Mouse (Mus musculus): ENCODE measurements at regions not wholly inside any gene's neighbourhood (a gene's known extent, or its start where the extent isn't known, plus 50 kb on each side); places are given as distances from the start of the nearest gene placed in this dataset.

- no peak for ATAC-seq (ENCODE audit: low TSS enrichment)
Measured at GRCm38 (mm10) chr3:129038877-129039276, 160.8 kb upstream of the Pitx2 start.

DNA sequence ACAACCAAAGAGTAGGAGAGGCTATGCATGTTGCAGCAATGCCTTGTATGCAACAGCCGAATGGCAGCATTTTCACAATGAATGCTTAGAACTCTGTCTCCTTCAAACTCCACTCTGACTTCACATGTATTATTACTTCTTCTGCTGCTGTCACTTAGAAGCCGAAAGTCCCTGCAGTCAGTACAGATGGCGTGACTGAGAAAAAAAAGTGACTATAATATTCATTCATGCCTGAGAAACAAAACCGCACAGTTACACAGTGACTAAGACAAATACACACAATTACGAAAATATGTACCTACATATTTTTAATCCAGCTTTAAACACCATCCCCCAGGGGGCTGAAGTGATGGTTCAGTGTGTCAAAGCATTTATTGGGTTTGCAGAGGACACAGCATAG is 154.8 kb upstream of the Pitx2 start:
- ATAC-seq (ENCODE audit: low TSS enrichment) = no peak

DNA sequence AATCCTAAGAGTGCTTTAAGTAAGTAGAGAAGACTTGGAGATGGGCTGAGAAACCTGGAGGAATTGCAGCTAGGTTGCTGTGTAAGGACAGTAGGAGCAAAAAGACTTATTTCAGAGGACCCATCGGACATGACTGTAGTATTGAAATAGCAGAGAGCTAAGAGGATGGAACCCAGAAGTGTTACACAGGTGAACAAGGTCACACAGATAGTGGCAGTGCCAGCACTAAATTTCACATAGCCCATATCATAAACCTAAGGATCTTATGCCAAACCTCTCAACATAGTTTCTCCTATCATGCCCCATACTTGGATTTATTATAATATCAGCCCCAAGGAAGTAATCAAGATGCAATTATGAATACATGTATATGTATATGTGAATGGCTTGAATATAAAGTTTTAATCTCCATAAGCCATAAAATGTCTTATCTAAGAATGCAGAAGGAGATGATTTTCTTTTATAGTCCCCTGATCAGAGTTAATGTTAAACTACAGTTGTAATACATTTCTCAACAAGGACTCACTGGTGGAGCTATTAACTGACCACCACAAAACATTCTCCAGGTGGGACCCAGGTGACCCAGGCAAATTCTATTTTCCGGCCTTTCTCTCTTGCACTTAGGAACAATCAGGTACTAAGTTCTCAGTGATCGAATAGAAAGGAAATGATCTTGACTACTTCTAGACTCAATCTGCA is 149.6 kb upstream of the Pitx2 start:
- no peak for ATAC-seq (ENCODE audit: low TSS enrichment)

DNA sequence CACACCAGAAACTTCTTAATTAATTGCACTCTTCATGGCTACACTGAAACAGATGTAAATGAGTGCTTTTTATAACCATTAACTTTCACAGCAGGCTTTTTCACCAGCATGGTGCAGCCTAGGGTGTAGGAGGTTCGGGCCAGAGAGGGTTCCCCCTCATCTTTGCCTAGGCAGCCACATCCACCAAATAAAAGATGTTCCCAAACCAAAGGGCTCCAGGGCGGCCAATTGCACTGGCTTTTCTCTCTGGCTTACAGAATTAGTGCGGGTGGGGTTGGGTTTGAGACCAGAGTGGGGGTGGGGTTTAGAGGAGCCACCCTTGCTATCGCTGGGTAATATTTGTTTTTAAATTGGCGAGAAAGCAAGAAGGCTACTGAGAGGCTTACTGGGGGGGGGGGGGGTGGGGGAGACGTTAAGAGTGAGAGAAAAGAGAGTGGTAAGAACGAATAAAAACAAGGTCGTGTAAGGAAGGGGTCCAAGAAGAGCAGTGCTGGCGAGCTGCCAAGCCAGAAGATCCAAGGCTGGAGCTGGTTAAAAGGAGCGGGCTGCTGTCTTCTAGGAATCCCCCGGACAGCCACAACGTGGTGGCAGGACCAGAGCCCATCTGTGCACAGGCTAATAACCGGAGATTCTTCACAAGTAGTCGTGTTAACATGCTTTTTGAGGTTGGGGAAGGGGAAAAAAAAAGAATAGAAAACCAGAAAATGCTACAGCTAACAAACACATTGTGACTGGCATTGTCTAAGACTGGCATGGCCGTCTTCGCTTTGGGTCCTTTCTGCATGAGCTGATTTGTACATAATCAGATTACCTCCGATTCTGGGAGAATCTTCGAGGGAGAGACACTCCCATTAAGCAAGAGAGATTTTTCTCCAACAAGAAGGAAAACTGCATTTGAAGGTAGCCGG is 134.0 kb upstream of the Pitx2 start:
- ATAC-seq (ENCODE audit: low TSS enrichment) = no peak

- no peak for ATAC-seq (ENCODE audit: low TSS enrichment)
Measured at GRCm38 (mm10) chr3:129069676-129070075, 130.0 kb upstream of the Pitx2 start.

GRCm38 (mm10) chr3:129070521-129070933 is 129.2 kb upstream of the Pitx2 start:
- no peak for ATAC-seq (ENCODE audit: low TSS enrichment)

DNA sequence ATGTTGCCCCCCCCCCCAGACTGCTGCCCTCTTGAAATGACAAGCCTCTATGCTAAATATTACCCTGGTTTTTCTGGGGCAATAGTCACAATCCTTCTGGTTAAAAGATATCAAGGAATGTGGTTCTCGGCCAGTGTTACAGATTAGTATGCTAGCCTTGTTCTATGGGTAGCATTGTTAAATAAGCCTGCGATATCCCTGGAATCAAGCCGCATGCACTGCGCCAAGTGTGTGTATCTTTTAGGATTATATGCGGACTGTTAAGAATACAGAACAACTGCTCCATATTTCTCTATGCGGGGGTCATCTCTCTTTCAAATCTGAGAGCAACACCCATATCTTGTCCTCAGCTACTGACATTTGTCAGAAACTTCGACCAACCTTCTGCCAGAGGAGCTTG is 128.7 kb upstream of the Pitx2 start:
- no peak for ATAC-seq (ENCODE audit: low TSS enrichment)

DNA sequence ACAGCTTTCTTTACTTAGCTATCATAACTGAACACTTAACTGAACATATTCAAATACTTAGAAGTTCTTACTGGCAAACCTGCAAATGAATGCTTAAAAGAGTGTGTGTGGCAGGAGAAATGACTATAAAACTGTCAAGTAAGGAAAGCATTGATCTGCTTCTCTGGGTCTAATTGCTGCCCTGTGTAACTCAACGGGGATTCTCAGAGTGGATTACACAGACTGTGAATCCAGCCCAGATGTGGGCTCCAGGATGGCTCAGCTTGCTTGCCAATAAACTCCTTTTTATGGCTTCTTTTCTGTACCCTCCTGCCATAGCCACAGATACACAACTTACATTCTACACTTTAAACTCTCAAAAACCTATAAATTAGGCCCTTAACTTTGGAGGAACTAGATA is 123.3 kb upstream of the Pitx2 start:
- ATAC-seq (ENCODE audit: low TSS enrichment) = no peak

GRCm38 (mm10) chr3:129103786-129104440 is 95.8 kb upstream of the Pitx2 start:
- ATAC-seq (ENCODE audit: low TSS enrichment) = no peak

- ATAC-seq (ENCODE audit: low TSS enrichment) = no peak
Measured at GRCm38 (mm10) chr3:129104811-129105210, 94.9 kb upstream of the Pitx2 start.

DNA sequence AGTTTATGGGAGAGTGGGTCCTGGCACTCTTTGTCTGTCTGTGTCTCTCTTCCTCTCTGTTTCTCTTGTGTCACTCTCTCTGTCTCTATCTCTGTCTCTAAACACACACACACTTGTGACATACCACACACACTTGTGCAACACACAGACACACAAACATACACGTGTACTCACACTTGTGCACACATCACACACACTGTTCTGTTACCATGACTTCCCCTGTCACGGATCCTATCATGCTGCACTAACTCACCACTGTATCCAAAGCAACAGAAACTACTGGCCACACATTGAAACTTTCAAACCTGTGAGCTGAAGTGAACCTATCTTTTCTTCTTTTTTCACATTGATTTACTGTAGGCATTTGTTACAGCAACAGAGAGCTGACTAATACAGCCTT is 93.5 kb upstream of the Pitx2 start:
- ATAC-seq (ENCODE audit: low TSS enrichment) = no peak

DNA sequence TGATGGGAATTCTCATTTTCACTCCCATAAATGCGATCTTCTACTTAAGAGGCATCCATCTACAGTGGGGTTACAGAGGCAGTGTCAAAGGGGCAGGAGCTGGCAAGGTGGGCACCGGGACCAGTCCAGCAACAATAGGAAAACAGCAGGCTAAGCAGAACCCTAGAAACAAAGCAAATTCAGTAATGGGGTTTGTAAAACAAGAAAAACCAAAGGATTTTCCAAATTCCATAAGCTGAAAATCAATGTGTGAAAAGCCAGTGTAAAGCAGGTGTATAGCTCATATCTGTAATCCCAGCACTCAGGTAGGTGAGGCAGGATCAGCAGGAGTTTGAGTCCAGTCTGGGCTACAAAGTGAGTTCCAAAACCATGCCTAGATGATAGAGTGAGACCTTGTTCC is 69.2 kb upstream of the Pitx2 start:
- ATAC-seq (ENCODE audit: low TSS enrichment) = no peak

- ATAC-seq (ENCODE audit: low TSS enrichment) = no peak
Measured at GRCm38 (mm10) chr3:129131140-129131539, 68.5 kb upstream of the Pitx2 start.

DNA sequence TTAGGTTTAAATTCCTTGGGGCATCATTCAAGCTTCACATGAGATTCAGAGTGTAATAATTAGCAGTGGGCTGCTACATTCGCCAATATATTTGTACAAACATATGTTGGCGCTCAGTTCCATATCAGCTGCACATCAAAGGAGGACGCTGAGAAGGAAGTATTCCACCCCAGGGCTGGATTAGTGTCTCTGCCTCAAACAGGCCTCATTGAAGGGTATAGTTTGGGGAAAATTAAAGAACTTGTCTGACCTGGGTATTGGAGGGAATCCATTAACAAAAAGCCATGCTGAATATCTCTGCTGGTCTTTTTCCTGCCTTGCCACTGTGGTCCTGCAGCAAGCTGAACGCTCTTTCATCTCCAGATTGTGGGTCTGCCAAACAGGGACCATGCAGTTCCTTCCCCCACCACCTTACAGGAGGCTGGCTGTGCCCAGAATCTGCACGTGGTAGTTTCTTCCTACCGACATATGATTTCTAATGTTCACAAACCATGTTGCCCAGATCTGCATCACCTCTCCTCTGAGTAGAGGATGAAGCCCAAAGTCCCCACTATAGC is 67.7 kb upstream of the Pitx2 start:
- no peak for ATAC-seq (ENCODE audit: low TSS enrichment)

All from frontal cortex, adult (tissue).